In genomic region chr3:96569506-96569905, GRCm38 (mm10) we compare ENCODE assay signal across 21 mouse cellular contexts. TPM values are rescaled to one million over a fixed set of nuclear protein-coding genes. Genes with fewer than 3 reads are reported as not detected.
DNase-seq lines count a peak whose midpoint lies in the region; ATAC-seq and TF ChIP-seq lines count a peak whose summit lies in the region.
"Had no signal": no experiment of that assay in that cellular context is flagged by ENCODE, and none has a peak within 500 bp of the region (broad histone marks: within the 10 kb centered on the region; RNA-seq: fewer than 3 reads in every experiment).

No protein-coding gene starts in this region.

- peak overlapping the region; percentile 57 for H3K27ac ChIP-seq in ES-Bruce4 (ENCODE audit: insufficient read depth, low read length)
- H3K27ac ChIP-seq in brown adipose tissue, adult 24 weeks (replicated peaks; ENCODE audit: low read depth, low read length) = peak overlapping the region; percentile 97
- H3K27ac ChIP-seq in heart, postnatal 0 days (ENCODE audit: low read depth) = peak overlapping the region; percentile 79
- H3K27ac ChIP-seq in left cerebral cortex, adult 2 months = no peak overlapping the region
- H3K27ac ChIP-seq: embryonic facial prominence, embryonic 10.5 days; forebrain, embryonic 13.5 days; limb, embryonic 13.5 days; liver, embryonic 15.5 days had no signal

- no peak for TF ChIP-seq POLR2A in ES-Bruce4 (IDR thresholded peaks at IDR 0.05; ENCODE audit: insufficient read depth, low read length)

- H3K9ac ChIP-seq in ES-Bruce4 (ENCODE audit: low read depth, poor library complexity, severe bottlenecking) = peak overlapping the region; percentile 29
- H3K9ac ChIP-seq in heart, postnatal 0 days (replicated peaks; ENCODE audit: low read depth, low read length) = no peak overlapping the region
- H3K9ac ChIP-seq: forebrain, embryonic 13.5 days; limb, embryonic 13.5 days; liver, embryonic 15.5 days had no signal

- 58% methylated on average over 13 of the region's 13 CpGs for WGBS in heart, postnatal 0 days

- no peak overlapping the region for H3K4me2 ChIP-seq in heart, postnatal 0 days (ENCODE audit: low read depth, low read length)
- H3K4me2 ChIP-seq: forebrain, embryonic 13.5 days; limb, embryonic 13.5 days; liver, embryonic 15.5 days had no signal

- peak overlapping the region; percentile 65 for H3K4me3 ChIP-seq in ES-Bruce4 (ENCODE audit: low read depth, low read length)
- no peak overlapping the region for H3K4me3 ChIP-seq in brown adipose tissue, adult 24 weeks (ENCODE audit: insufficient read depth, low read depth, low read length)
- no peak overlapping the region for H3K4me3 ChIP-seq in heart, postnatal 0 days (ENCODE audit: low read depth, low read length)
- H3K4me3 ChIP-seq in left cerebral cortex, adult 2 months = no peak overlapping the region
- H3K4me3 ChIP-seq: embryonic facial prominence, embryonic 10.5 days; forebrain, embryonic 13.5 days; limb, embryonic 13.5 days; liver, embryonic 15.5 days had no signal

- ATAC-seq in heart, postnatal 0 days (ENCODE audit: insufficient read depth, low read depth) = peak; percentile 29
- ATAC-seq: CD4-positive, CD25-positive, alpha-beta regulatory T cell, adult 4 months; forebrain, embryonic 13.5 days had no signal

- H3K27me3 ChIP-seq in ES-Bruce4 (ENCODE audit: control insufficient read depth, insufficient read depth, low read length, poor library complexity, severe bottlenecking) = no peaks in the 10 kb centered on the region
- H3K27me3 ChIP-seq in heart, postnatal 0 days (ENCODE audit: control insufficient read depth, insufficient read depth, low read length) = no peaks in the 10 kb centered on the region
- H3K27me3 ChIP-seq: forebrain, embryonic 13.5 days; limb, embryonic 13.5 days; liver, embryonic 15.5 days had no signal

- 0 out of 2 replicates have a peak, but pooled peaks have one; percentile 22 for TF ChIP-seq EP300 in ES-Bruce4 (IDR thresholded peaks at IDR 0.05; ENCODE audit: insufficient read depth, low read depth, low read length)
- TF ChIP-seq EP300 in heart, postnatal 0 days (IDR thresholded peaks at IDR 0.05; ENCODE audit: low read depth) = peak; percentile 69; the same call in 1 of the 2 replicates

- H3K9me3 ChIP-seq in ES-Bruce4 (replicated peaks; ENCODE audit: control insufficient read depth, insufficient read depth, low read length, poor library complexity, severe bottlenecking) = no peaks in the 10 kb centered on the region
- H3K9me3 ChIP-seq in heart, postnatal 0 days (replicated peaks; ENCODE audit: control insufficient read depth, low read length) = no peaks in the 10 kb centered on the region
- H3K9me3 ChIP-seq: embryonic facial prominence, embryonic 10.5 days; forebrain, embryonic 13.5 days; limb, embryonic 13.5 days; liver, embryonic 15.5 days had no signal

- intact Hi-C loops in left cerebral cortex, adult 2 months (cut with DNase I) = no loop called here

- no peaks in the 10 kb centered on the region for H3K36me3 ChIP-seq in ES-Bruce4 (ENCODE audit: control insufficient read depth, insufficient read depth, low read length, poor library complexity, severe bottlenecking)
- H3K36me3 ChIP-seq in heart, postnatal 0 days (replicated peaks; ENCODE audit: control insufficient read depth, insufficient read depth, low read length) = no peaks in the 10 kb centered on the region
- H3K36me3 ChIP-seq: embryonic facial prominence, embryonic 10.5 days; limb, embryonic 13.5 days; liver, embryonic 15.5 days had no signal

- peak; percentile 21 for DNase-seq in kidney, adult 18-20 months
- no peak for DNase-seq in kidney, postnatal 14 days
- peak; percentile 63 for DNase-seq in heart, postnatal 0 days (ENCODE audit: low spot score)
- DNase-seq in left cerebral cortex, adult 2 months (ENCODE audit: extremely low spot score in 1 of 2, low spot score in 2 of 2) = no peak
- no peak for DNase-seq in frontal cortex, postnatal 10 days (ENCODE audit: low spot score in 2 of 2)
- DNase-seq: adrenal gland, adult 8-10 months; cerebellum, adult 18-20 months; cerebellum, postnatal 36 days; layer of hippocampus, adult 9-11 months; lung, postnatal 14 days; right cerebral cortex, adult 18-20 months; thymus, adult 2 months had no signal

- peaks cover 1% of the 10 kb centered on the region for H3K4me1 ChIP-seq in ES-Bruce4 (ENCODE audit: control insufficient read depth, insufficient read depth, low read length)
- H3K4me1 ChIP-seq in brown adipose tissue, adult 24 weeks (ENCODE audit: control insufficient read depth, insufficient read depth, insufficient read length, low read length) = peaks cover 60% of the 10 kb centered on the region
- H3K4me1 ChIP-seq in heart, postnatal 0 days (ENCODE audit: control insufficient read depth, insufficient read depth) = peaks cover 68% of the 10 kb centered on the region
- H3K4me1 ChIP-seq: forebrain, embryonic 13.5 days had no signal

- TF ChIP-seq CTCF in ES-Bruce4 (IDR thresholded peaks at IDR 0.05; ENCODE audit: low read depth, low read length) = no peak
- TF ChIP-seq CTCF in heart, postnatal 0 days (IDR thresholded peaks at IDR 0.05; ENCODE audit: low read depth) = no peak
- no peak for TF ChIP-seq CTCF in left cerebral cortex, adult 2 months (IDR thresholded peaks at IDR 0.05)

RNA-seq across cellular contexts. Expression of gene Gm16253, which starts 7.3 kb away (rescaled TPM):
- polyA plus RNA-seq in ES-Bruce4 (2011; ENCODE audit: insufficient read depth, insufficient read length, low read depth, missing spikeins) = 1.1 and 1.7 TPM in 2 replicates
- polyA plus RNA-seq in brown adipose tissue, adult 24 weeks (2012; ENCODE audit: insufficient read depth, insufficient read length, missing spikeins) = not detected in 2 replicates
- not detected in 2 replicates for total RNA-seq in heart, postnatal 0 days (2014; rRNA removed; ENCODE audit: low replicate concordance)
- polyA plus RNA-seq in heart, postnatal 0 days (2015; fragmentation: Nextera tagmentation; extraction: Ambion mirVana) = 1.1 and 1.2 TPM in 2 replicates
- total RNA-seq in left cerebral cortex, adult 2 months (2021) = not detected
- total RNA-seq: adrenal gland, adult 8-10 months; megakaryocyte-erythroid progenitor cell, adult 5-6 weeks had no signal
- polyA plus RNA-seq: brain, embryonic 14.5 days; thymus, adult 2 months had no signal

RNA-seq across cellular contexts. Expression of gene Txnip, which starts 11.7 kb away (rescaled TPM):
- 450 and 464 TPM in 2 replicates for polyA plus RNA-seq in ES-Bruce4 (2011; ENCODE audit: insufficient read depth, insufficient read length, low read depth, missing spikeins)
- 1,091 and 1,303 TPM in 2 replicates for polyA plus RNA-seq in brown adipose tissue, adult 24 weeks (2012; ENCODE audit: insufficient read depth, insufficient read length, missing spikeins)
- 1,058 and 1,196 TPM in 2 replicates for total RNA-seq in heart, postnatal 0 days (2014; rRNA removed; ENCODE audit: low replicate concordance)
- 332 and 600 TPM in 2 replicates for polyA plus RNA-seq in heart, postnatal 0 days (2015; fragmentation: Nextera tagmentation; extraction: Ambion mirVana)
- 10 to 100 TPM; 22.4 to 28.2 TPM for total RNA-seq in left cerebral cortex, adult 2 months (2021)

RNA-seq across cellular contexts. Expression of gene Polr3gl, which starts 24.5 kb away (rescaled TPM):
- 16.2 and 22.8 TPM in 2 replicates for polyA plus RNA-seq in ES-Bruce4 (2011; ENCODE audit: insufficient read depth, insufficient read length, low read depth, missing spikeins)
- polyA plus RNA-seq in brown adipose tissue, adult 24 weeks (2012; ENCODE audit: insufficient read depth, insufficient read length, missing spikeins) = 39.0 and 72.4 TPM in 2 replicates
- total RNA-seq in heart, postnatal 0 days (2014; rRNA removed; ENCODE audit: low replicate concordance) = 10.3 and 13.1 TPM in 2 replicates
- polyA plus RNA-seq in heart, postnatal 0 days (2015; fragmentation: Nextera tagmentation; extraction: Ambion mirVana) = 37.1 and 38.7 TPM in 2 replicates
- total RNA-seq in left cerebral cortex, adult 2 months (2021) = 10 to 100 TPM; 26.6 to 28.1 TPM

RNA-seq across cellular contexts. Expression of gene Ankrd34a, which starts 26.9 kb away (rescaled TPM):
- 0.31 and 0.43 TPM in 2 replicates for polyA plus RNA-seq in ES-Bruce4 (2011; ENCODE audit: insufficient read depth, insufficient read length, low read depth, missing spikeins)
- polyA plus RNA-seq in brown adipose tissue, adult 24 weeks (2012; ENCODE audit: insufficient read depth, insufficient read length, missing spikeins) = not detected in 2 replicates
- 1.2 and 5.3 TPM in 2 replicates for total RNA-seq in heart, postnatal 0 days (2014; rRNA removed; ENCODE audit: low replicate concordance)
- 6.0 and 6.8 TPM in 2 replicates for polyA plus RNA-seq in heart, postnatal 0 days (2015; fragmentation: Nextera tagmentation; extraction: Ambion mirVana)
- total RNA-seq in left cerebral cortex, adult 2 months (2021) = 10 to 100 TPM; 66.8 to 70.3 TPM
- total RNA-seq: megakaryocyte-erythroid progenitor cell, adult 5-6 weeks had no signal
- polyA plus RNA-seq: CD4-positive, CD25-positive, alpha-beta regulatory T cell, adult 4 months had no signal

RNA-seq across cellular contexts. Expression of gene Lix1l, which starts 31.4 kb away (rescaled TPM):
- 2.5 and 3.1 TPM in 2 replicates for polyA plus RNA-seq in ES-Bruce4 (2011; ENCODE audit: insufficient read depth, insufficient read length, low read depth, missing spikeins)
- 10.0 and 11.0 TPM in 2 replicates for polyA plus RNA-seq in brown adipose tissue, adult 24 weeks (2012; ENCODE audit: insufficient read depth, insufficient read length, missing spikeins)
- 33.1 and 50.6 TPM in 2 replicates for total RNA-seq in heart, postnatal 0 days (2014; rRNA removed; ENCODE audit: low replicate concordance)
- polyA plus RNA-seq in heart, postnatal 0 days (2015; fragmentation: Nextera tagmentation; extraction: Ambion mirVana) = 3.6 and 5.1 TPM in 2 replicates
- 10 to 100 TPM; 18.6 to 21.5 TPM for total RNA-seq in left cerebral cortex, adult 2 months (2021)

Comparison
In these comparisons a context has a peak if more than half of its experiments do, and no peak if none do; other contexts are left out.
1. DNase-seq: peak in kidney, adult 18-20 months (single experiment) and heart, postnatal 0 days (single experiment); none in kidney, postnatal 14 days (single experiment), left cerebral cortex, adult 2 months (0 of 2) and frontal cortex, postnatal 10 days (0 of 2).